Mouse (Mus musculus) cortical plate, adult 2 months (tissue): ENCODE measurements around the gene Ces3b.

Experiments
- CTCF ChIP-seq: fragments of 200-500 bp; IDR thresholded peaks from 2 replicates; pipeline ENCODE4 v1.5.1; 2011; ENCODE audit warnings: mild to moderate bottlenecking, control low read depth, low read length; ENCODE audit not compliant: insufficient read depth; ENCODE audit errors: extremely low read depth
- POLR2A ChIP-seq: fragments of 200-500 bp; IDR thresholded peaks from 2 replicates; pipeline ENCODE4 v1.6.1; 2011; ENCODE audit warnings: mild to moderate bottlenecking, low read length, control low read depth; ENCODE audit not compliant: insufficient read depth; ENCODE audit errors: extremely low read depth

- TF ChIP-seq CTCF, result no peak
- TF ChIP-seq POLR2A, result no peak
Measured at GRCm38 (mm10) chr8:105104220-105104619, 20.7 kb downstream of the Ces3b start.
